Mouse (Mus musculus): ENCODE data around the gene Gm20388. TPM values are rescaled to one million over a fixed set of nuclear protein-coding genes. Genes with fewer than 3 reads are reported as not detected.
"Not testable (repeated sequence)": the region's sequence is repeated elsewhere in the genome, so short reads cannot be mapped to it uniquely, and the experiment has no call there.

The Gm20388 gene
- total RNA-seq, 1 experiment, result 27.0 TPM

DNA sequence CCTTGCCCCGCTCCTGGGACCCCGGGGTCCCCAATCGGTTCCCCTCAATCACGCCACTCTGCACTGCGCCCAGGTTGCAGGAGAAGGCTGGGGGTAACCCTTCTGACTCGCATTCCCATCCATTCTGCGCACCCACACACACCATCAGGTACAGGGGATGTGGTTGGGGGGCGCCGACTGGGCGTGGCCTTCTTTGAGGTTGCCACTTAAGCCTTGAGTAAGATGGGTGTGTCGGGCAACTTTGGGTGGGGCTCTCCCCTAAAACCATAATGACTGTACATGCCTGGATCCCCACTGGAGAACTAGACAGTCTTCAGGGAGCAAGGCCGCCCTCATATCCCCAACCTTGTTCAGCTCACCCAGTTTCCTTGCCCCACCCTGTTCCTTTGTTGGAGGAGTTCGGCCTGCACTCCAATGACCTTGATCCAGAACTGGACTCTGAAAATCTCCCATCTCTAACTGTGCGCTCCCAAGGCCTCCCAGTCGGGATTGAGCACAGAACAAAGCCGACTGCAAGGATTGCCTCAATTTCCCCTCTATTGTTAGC lies 3501.2 kb downstream of the Gm20388 start:
- Histone ChIP-seq H3K9me3 (ENCODE audit: control insufficient read depth, insufficient read depth, low read depth, low read length) (no peaks in the 10 kb centered on the region), H3K9ac (ENCODE audit: insufficient read depth, low read depth, low read length, poor library complexity, severe bottlenecking) (peak overlapping the region; percentile 52), H3K4me1 (ENCODE audit: control insufficient read depth in 2 of 2, insufficient read depth in 2 of 2, low read length in 2 of 2, poor library complexity in 1 of 2) (peaks cover 2 to 14% of the 10 kb centered on the region in 2 experiments; a peak in 2 of 4 replicates), H3K4me3 (ENCODE audit: insufficient read depth in 1 of 2, low read depth in 1 of 2, low read length in 2 of 2, poor library complexity in 1 of 2, severe bottlenecking in 1 of 2) (peak overlapping the region; percentile 61 to 66), H3K27ac (ENCODE audit: insufficient read depth, low read depth, low read length, poor library complexity, severe bottlenecking) (peak overlapping the region; percentile 26; the same call in 1 of the 2 replicates), H3K36me3 (ENCODE audit: control insufficient read depth, insufficient read depth, low read length, poor library complexity, severe bottlenecking) (no peaks in the 10 kb centered on the region)
- in situ Hi-C loops (cut with MboI; ENCODE audit: low sequenced_read_pairs in 2 of 2, unreplicated experiment in 2 of 2), result no loop called here
- DNase-seq (ENCODE audit: low read depth, low spot score), result peak; percentile 22
- no peak for TF ChIP-seq MAFK (IDR thresholded peaks at IDR 0.05; ENCODE audit: insufficient read depth, low read depth, low read length)
- TF ChIP-seq ZNF384 (IDR thresholded peaks at IDR 0.05; ENCODE audit: low read depth, low read length), result no peak
- no peak for TF ChIP-seq HCFC1 (IDR thresholded peaks at IDR 0.05; ENCODE audit: borderline replicate concordance, insufficient read depth, low read length)
- no peak for TF ChIP-seq CHD2 (IDR thresholded peaks at IDR 0.05; ENCODE audit: low read depth, low read length)
- no peak for TF ChIP-seq ZC3H11A (IDR thresholded peaks at IDR 0.05; ENCODE audit: borderline replicate concordance, low read depth, low read length)

- Histone ChIP-seq H3K9me3 (ENCODE audit: control insufficient read depth, insufficient read depth, low read depth, low read length) (no peaks in the 10 kb centered on the region), H3K27ac (ENCODE audit: insufficient read depth, low read depth, low read length, poor library complexity, severe bottlenecking) (no peak overlapping the region), H3K4me3 (ENCODE audit: insufficient read depth in 1 of 2, low read depth in 1 of 2, low read length in 2 of 2, poor library complexity in 1 of 2, severe bottlenecking in 1 of 2) (peak overlapping the region; percentile 7 to 66; a peak in 2 of 4 replicates), H3K36me3 (ENCODE audit: control insufficient read depth, insufficient read depth, low read length, poor library complexity, severe bottlenecking) (no peaks in the 10 kb centered on the region), H3K4me1 (ENCODE audit: control insufficient read depth in 2 of 2, insufficient read depth in 2 of 2, low read length in 2 of 2, poor library complexity in 1 of 2) (peaks cover 2 to 13% of the 10 kb centered on the region in 2 experiments; a peak in 2 of 4 replicates), H3K9ac (ENCODE audit: insufficient read depth, low read depth, low read length, poor library complexity, severe bottlenecking) (no peak overlapping the region)
- in situ Hi-C loops (cut with MboI; ENCODE audit: low sequenced_read_pairs in 2 of 2, unreplicated experiment in 2 of 2), result no loop called here
- peak; percentile 89 for DNase-seq (ENCODE audit: low read depth, low spot score)
- TF ChIP-seq HCFC1 (IDR thresholded peaks at IDR 0.05; ENCODE audit: borderline replicate concordance, insufficient read depth, low read length) (no peak), MAFK (IDR thresholded peaks at IDR 0.05; ENCODE audit: insufficient read depth, low read depth, low read length) (no peak), ZNF384 (IDR thresholded peaks at IDR 0.05; ENCODE audit: low read depth, low read length) (no peak), CHD2 (IDR thresholded peaks at IDR 0.05; ENCODE audit: low read depth, low read length) (no peak)
These were observed 3502.0 kb downstream of the Gm20388 start for GRCm38 (mm10) chr8:123412560-123413170.

- Histone ChIP-seq H3K9me3 (ENCODE audit: control insufficient read depth, insufficient read depth, low read depth, low read length) (no peaks in the 10 kb centered on the region), H3K4me3 (ENCODE audit: insufficient read depth in 1 of 2, low read depth in 1 of 2, low read length in 2 of 2, poor library complexity in 1 of 2, severe bottlenecking in 1 of 2) (no peak overlapping the region), H3K9ac (ENCODE audit: insufficient read depth, low read depth, low read length, poor library complexity, severe bottlenecking) (no peak overlapping the region), H3K27ac (ENCODE audit: insufficient read depth, low read depth, low read length, poor library complexity, severe bottlenecking) (no peak overlapping the region), H3K4me1 (ENCODE audit: control insufficient read depth in 2 of 2, insufficient read depth in 2 of 2, low read length in 2 of 2, poor library complexity in 1 of 2) (peaks cover 2 to 13% of the 10 kb centered on the region in 2 experiments; a peak in 2 of 4 replicates), H3K36me3 (ENCODE audit: control insufficient read depth, insufficient read depth, low read length, poor library complexity, severe bottlenecking) (peaks cover 4% of the 10 kb centered on the region; the same call in 1 of the 2 replicates)
- TF ChIP-seq MAFK (IDR thresholded peaks at IDR 0.05; ENCODE audit: insufficient read depth, low read depth, low read length) (no peak), CHD2 (IDR thresholded peaks at IDR 0.05; ENCODE audit: low read depth, low read length) (no peak), ZC3H11A (IDR thresholded peaks at IDR 0.05; ENCODE audit: borderline replicate concordance, low read depth, low read length) (no peak), HCFC1 (IDR thresholded peaks at IDR 0.05; ENCODE audit: borderline replicate concordance, insufficient read depth, low read length) (no peak), ZNF384 (IDR thresholded peaks at IDR 0.05; ENCODE audit: low read depth, low read length) (no peak)
- in situ Hi-C loops (cut with MboI; ENCODE audit: low sequenced_read_pairs in 2 of 2, unreplicated experiment in 2 of 2), result no loop called here
- DNase-seq (ENCODE audit: low read depth, low spot score), result peak; percentile 26
These were observed 3503.6 kb downstream of the Gm20388 start for GRCm38 (mm10) chr8:123414255-123414654.

DNA sequence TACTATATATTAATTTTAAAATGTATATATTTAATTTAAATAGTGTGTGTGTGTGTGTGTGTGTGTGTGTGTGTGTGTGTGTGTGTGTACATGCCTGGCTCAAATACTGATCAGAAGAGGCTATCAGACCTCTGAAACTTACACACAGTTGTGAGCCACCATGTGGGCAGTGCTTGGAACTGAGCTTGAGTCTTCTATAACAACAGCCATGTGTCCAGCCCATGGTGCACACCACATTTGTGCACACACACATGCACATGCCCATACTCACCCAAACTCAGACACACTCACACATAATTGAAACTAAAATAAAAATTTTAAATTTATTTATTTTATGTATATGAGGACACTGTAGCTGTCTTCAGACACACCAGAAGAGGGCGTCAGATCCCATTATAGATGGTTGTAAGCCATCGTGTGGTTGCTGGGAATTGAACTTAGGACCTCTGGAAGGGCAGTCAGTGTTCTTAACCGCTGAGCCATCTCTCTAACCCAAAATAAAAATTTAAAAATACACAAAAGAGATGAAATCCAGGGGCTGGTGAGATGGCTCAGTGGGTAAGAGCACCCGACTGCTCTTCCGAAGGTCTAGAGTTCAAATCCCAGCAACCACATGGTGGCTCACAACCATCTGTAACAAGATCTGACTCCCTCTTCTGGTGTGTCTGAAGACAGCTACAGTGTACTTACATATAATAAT lies 3504.5 kb downstream of the Gm20388 start:
- H3K9me3 ChIP-seq (ENCODE audit: control insufficient read depth, insufficient read depth, low read depth, low read length); DNase-seq (ENCODE audit: low read depth, low spot score); H3K27ac ChIP-seq (ENCODE audit: insufficient read depth, low read depth, low read length, poor library complexity, severe bottlenecking); H3K9ac ChIP-seq (ENCODE audit: insufficient read depth, low read depth, low read length, poor library complexity, severe bottlenecking); H3K4me3 ChIP-seq (ENCODE audit: insufficient read depth in 1 of 2, low read depth in 1 of 2, low read length in 2 of 2, poor library complexity in 1 of 2, severe bottlenecking in 1 of 2); in situ Hi-C loops (cut with MboI; ENCODE audit: low sequenced_read_pairs in 2 of 2, unreplicated experiment in 2 of 2); H3K36me3 ChIP-seq (ENCODE audit: control insufficient read depth, insufficient read depth, low read length, poor library complexity, severe bottlenecking): not testable (repeated sequence)
- H3K4me1 ChIP-seq (ENCODE audit: control insufficient read depth in 2 of 2, insufficient read depth in 2 of 2, low read length in 2 of 2, poor library complexity in 1 of 2), result peaks cover 2 to 13% of the 10 kb centered on the region in 2 experiments; a peak in 2 of 4 replicates
